Mouse (Mus musculus): ENCODE results near the gene Frmpd1. TPM values are rescaled to one million over a fixed set of nuclear protein-coding genes. Genes with fewer than 3 reads are reported as not detected.
A peak's percentile ranks its signal among the peaks of the same experiment; 100 is the strongest.

Frmpd1 gene
- total and polyA plus RNA-seq, 2 experiments from 2014 or later, result 3.0 to 9.6 TPM

GRCm38 (mm10) chr4:45212342-45213063 lies 27.8 kb downstream of the Frmpd1 start:
- 74% methylated on average over 11 of the region's 11 CpGs for WGBS
- ATAC-seq (ENCODE audit: low FRiP score), result no peak

GRCm38 (mm10) chr4:45219946-45220345 lies 35.3 kb downstream of the Frmpd1 start:
- no peak overlapping the region for H3K4me3 ChIP-seq (ENCODE audit: low read depth, low read length)
- no peak overlapping the region for H3K4me2 ChIP-seq (ENCODE audit: low read depth, low read length, poor library complexity, severe bottlenecking)
- no peak overlapping the region for H3K9ac ChIP-seq (replicated peaks; ENCODE audit: low read length, poor library complexity, severe bottlenecking)
- no peaks in the 10 kb centered on the region for H3K27me3 ChIP-seq (ENCODE audit: insufficient read depth, low read length)
- H3K4me1 ChIP-seq (ENCODE audit: insufficient read depth, low read length), result no peaks in the 10 kb centered on the region
- TF ChIP-seq CTCF (IDR thresholded peaks at IDR 0.05), result no peak
- no peak overlapping the region for H3K27ac ChIP-seq (ENCODE audit: low read depth, low read length)
- DNase-seq (ENCODE audit: low spot score) (no peak), ATAC-seq (ENCODE audit: low FRiP score) (no peak)
- 85% methylated on average over 8 of the region's 8 CpGs for WGBS
- H3K36me3 ChIP-seq (ENCODE audit: insufficient read depth, low read length), result no peaks in the 10 kb centered on the region
- no peaks in the 10 kb centered on the region for H3K9me3 ChIP-seq (ENCODE audit: low read length)

More at GRCm38 (mm10) chr4:45212342-45213063, 27.8 kb downstream of the Frmpd1 start:
- DNase-seq (ENCODE audit: low spot score), result no peak
- Histone ChIP-seq H3K9ac (replicated peaks; ENCODE audit: low read length, poor library complexity, severe bottlenecking) (no peak overlapping the region), H3K4me3 (ENCODE audit: low read depth, low read length) (no peak overlapping the region), H3K27ac (ENCODE audit: low read depth, low read length) (no peak overlapping the region), H3K4me2 (ENCODE audit: low read depth, low read length, poor library complexity, severe bottlenecking) (no peak overlapping the region), H3K27me3 (ENCODE audit: insufficient read depth, low read length) (no peaks in the 10 kb centered on the region), H3K4me1 (ENCODE audit: insufficient read depth, low read length) (peaks cover 2% of the 10 kb centered on the region; the same call in 1 of the 2 replicates), H3K36me3 (ENCODE audit: insufficient read depth, low read length) (no peaks in the 10 kb centered on the region), H3K9me3 (ENCODE audit: low read length) (no peaks in the 10 kb centered on the region)
- no peak for TF ChIP-seq CTCF (IDR thresholded peaks at IDR 0.05)

- no peak for ATAC-seq (ENCODE audit: low FRiP score)
- Histone ChIP-seq H3K27ac (ENCODE audit: low read depth, low read length) (no peak overlapping the region), H3K27me3 (ENCODE audit: insufficient read depth, low read length) (no peaks in the 10 kb centered on the region), H3K4me2 (ENCODE audit: low read depth, low read length, poor library complexity, severe bottlenecking) (no peak overlapping the region), H3K9me3 (ENCODE audit: low read length) (no peaks in the 10 kb centered on the region), H3K4me1 (ENCODE audit: insufficient read depth, low read length) (no peaks in the 10 kb centered on the region), H3K36me3 (ENCODE audit: insufficient read depth, low read length) (no peaks in the 10 kb centered on the region), H3K4me3 (ENCODE audit: low read depth, low read length) (no peak overlapping the region), H3K9ac (replicated peaks; ENCODE audit: low read length, poor library complexity, severe bottlenecking) (no peak overlapping the region)
- DNase-seq (ENCODE audit: low spot score), result no peak
- WGBS, result 97% methylated on average over 2 of the region's 2 CpGs
- peak; percentile 41 for TF ChIP-seq CTCF (IDR thresholded peaks at IDR 0.05)
These were observed 37.7 kb downstream of the Frmpd1 start for GRCm38 (mm10) chr4:45222395-45222794.

GRCm38 (mm10) chr4:45230263-45230662 lies 45.6 kb downstream of the Frmpd1 start:
- no peak overlapping the region for H3K4me2 ChIP-seq (ENCODE audit: low read depth, low read length, poor library complexity, severe bottlenecking)
- TF ChIP-seq CTCF (IDR thresholded peaks at IDR 0.05), result no peak
- no peaks in the 10 kb centered on the region for H3K4me1 ChIP-seq (ENCODE audit: insufficient read depth, low read length)
- ATAC-seq (ENCODE audit: low FRiP score) (no peak), DNase-seq (ENCODE audit: low spot score) (no peak)
- H3K9me3 ChIP-seq (ENCODE audit: low read length), result no peaks in the 10 kb centered on the region
- H3K9ac ChIP-seq (replicated peaks; ENCODE audit: low read length, poor library complexity, severe bottlenecking), result no peak overlapping the region
- H3K4me3 ChIP-seq (ENCODE audit: low read depth, low read length), result no peak overlapping the region
- H3K36me3 ChIP-seq (ENCODE audit: insufficient read depth, low read length), result no peaks in the 10 kb centered on the region
- no peak overlapping the region for H3K27ac ChIP-seq (ENCODE audit: low read depth, low read length)
- WGBS, result 85% methylated on average over 5 of the region's 5 CpGs
- no peaks in the 10 kb centered on the region for H3K27me3 ChIP-seq (ENCODE audit: insufficient read depth, low read length)

- no peak for TF ChIP-seq CTCF (IDR thresholded peaks at IDR 0.05)
- H3K9ac ChIP-seq (replicated peaks; ENCODE audit: low read length, poor library complexity, severe bottlenecking), result no peak overlapping the region
- H3K4me3 ChIP-seq (ENCODE audit: low read depth, low read length), result no peak overlapping the region
- DNase-seq (ENCODE audit: low spot score), result no peak
- WGBS, result 79% methylated on average over 5 of the region's 5 CpGs
- H3K36me3 ChIP-seq (ENCODE audit: insufficient read depth, low read length), result no peaks in the 10 kb centered on the region
- no peaks in the 10 kb centered on the region for H3K4me1 ChIP-seq (ENCODE audit: insufficient read depth, low read length)
- no peaks in the 10 kb centered on the region for H3K9me3 ChIP-seq (ENCODE audit: low read length)
- ATAC-seq (ENCODE audit: low FRiP score), result no peak
- H3K27me3 ChIP-seq (ENCODE audit: insufficient read depth, low read length), result no peaks in the 10 kb centered on the region
- H3K27ac ChIP-seq (ENCODE audit: low read depth, low read length), result no peak overlapping the region
- no peak overlapping the region for H3K4me2 ChIP-seq (ENCODE audit: low read depth, low read length, poor library complexity, severe bottlenecking)
These were observed 53.6 kb downstream of the Frmpd1 start for GRCm38 (mm10) chr4:45238260-45238659.

- Histone ChIP-seq H3K27ac (ENCODE audit: low read depth, low read length) (no peak overlapping the region), H3K4me3 (ENCODE audit: low read depth, low read length) (no peak overlapping the region), H3K4me1 (ENCODE audit: insufficient read depth, low read length) (no peaks in the 10 kb centered on the region), H3K9ac (replicated peaks; ENCODE audit: low read length, poor library complexity, severe bottlenecking) (no peak overlapping the region), H3K36me3 (ENCODE audit: insufficient read depth, low read length) (no peaks in the 10 kb centered on the region), H3K27me3 (ENCODE audit: insufficient read depth, low read length) (no peaks in the 10 kb centered on the region), H3K4me2 (ENCODE audit: low read depth, low read length, poor library complexity, severe bottlenecking) (no peak overlapping the region), H3K9me3 (ENCODE audit: low read length) (no peaks in the 10 kb centered on the region)
- no peak for DNase-seq (ENCODE audit: low spot score)
- 78% methylated on average over 5 of the region's 5 CpGs for WGBS
- ATAC-seq (ENCODE audit: low FRiP score), result no peak
- TF ChIP-seq CTCF (IDR thresholded peaks at IDR 0.05), result no peak
These were observed 56.7 kb downstream of the Frmpd1 start for GRCm38 (mm10) chr4:45241330-45241729.

All from midbrain, postnatal 0 days (tissue).